Mouse (Mus musculus): Measurements from ENCODE around the gene Stard5. TPM values are rescaled to one million over a fixed set of nuclear protein-coding genes. Genes with fewer than 3 reads are reported as not detected.

Gene Stard5
- 7.6 and 7.9 TPM in 2 replicates for polyA plus RNA-seq (2016; fragmentation: Nextera tagmentation; extraction: Ambion mirVana)

DNA sequence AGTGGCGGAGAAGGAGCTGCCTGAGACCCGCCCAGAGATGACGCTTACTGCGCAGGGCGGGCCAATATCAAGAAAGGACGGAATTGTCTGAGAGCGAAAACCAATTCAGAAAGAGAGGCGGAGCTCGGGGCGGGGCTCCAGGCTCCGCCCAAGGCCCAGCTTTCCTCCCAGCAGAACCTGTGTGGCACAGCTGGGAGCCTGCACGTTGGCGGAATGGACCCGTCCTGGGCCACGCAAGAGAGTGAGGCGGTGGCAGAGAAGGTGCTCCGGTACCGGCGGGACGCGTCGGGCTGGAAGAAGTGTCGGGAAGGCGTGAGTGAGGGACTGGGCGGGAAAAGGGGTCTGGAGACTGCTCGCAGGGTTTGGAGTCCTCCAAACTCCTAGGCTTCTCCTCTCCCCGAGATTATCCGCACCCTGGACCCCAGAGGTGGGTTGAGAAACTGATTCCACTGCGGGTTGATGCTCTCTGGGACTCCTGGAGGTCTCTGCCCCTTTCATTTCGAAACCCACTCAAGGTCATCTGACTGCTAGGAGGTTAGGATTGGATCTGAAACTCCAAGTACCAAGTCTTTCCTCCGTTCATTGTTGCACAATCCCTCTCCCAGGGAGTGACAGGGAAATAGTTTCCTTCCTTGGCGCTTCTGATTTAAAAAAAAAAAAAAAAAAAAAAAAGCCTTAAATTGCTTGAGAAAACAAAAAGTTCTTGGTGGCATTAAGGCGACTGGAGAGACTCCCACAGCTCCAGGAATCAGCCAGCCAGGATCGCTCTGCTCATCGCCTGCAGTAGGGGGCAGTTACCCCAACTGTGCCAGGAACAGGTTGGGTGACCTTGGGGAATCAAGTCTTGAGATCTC is at the start of gene Stard5:
Stard5 (plus strand) TSS at position 132 of the 854 bp plus-strand sequence.
- Histone ChIP-seq H3K4me1 (peaks cover 27% of the 10 kb centered on the region), H3K36me3 (peaks cover 10% of the 10 kb centered on the region), H3K9ac (peak within 1 kb of the TSS; percentile 70), H3K4me2 (peak within 1 kb of the TSS; percentile 90), H3K27ac (no peak within 1 kb of the TSS), H3K4me3 (peak within 1 kb of the TSS; percentile 65), H3K9me3 (replicated peaks) (no peaks in the 10 kb centered on the region), H3K27me3 (replicated peaks) (no peaks in the 10 kb centered on the region)
- WGBS (ENCODE audit: insufficient replicate concordance), result 2% methylated on average over 35 of the region's 35 CpGs
- peak; percentile 98 for ATAC-seq

DNA sequence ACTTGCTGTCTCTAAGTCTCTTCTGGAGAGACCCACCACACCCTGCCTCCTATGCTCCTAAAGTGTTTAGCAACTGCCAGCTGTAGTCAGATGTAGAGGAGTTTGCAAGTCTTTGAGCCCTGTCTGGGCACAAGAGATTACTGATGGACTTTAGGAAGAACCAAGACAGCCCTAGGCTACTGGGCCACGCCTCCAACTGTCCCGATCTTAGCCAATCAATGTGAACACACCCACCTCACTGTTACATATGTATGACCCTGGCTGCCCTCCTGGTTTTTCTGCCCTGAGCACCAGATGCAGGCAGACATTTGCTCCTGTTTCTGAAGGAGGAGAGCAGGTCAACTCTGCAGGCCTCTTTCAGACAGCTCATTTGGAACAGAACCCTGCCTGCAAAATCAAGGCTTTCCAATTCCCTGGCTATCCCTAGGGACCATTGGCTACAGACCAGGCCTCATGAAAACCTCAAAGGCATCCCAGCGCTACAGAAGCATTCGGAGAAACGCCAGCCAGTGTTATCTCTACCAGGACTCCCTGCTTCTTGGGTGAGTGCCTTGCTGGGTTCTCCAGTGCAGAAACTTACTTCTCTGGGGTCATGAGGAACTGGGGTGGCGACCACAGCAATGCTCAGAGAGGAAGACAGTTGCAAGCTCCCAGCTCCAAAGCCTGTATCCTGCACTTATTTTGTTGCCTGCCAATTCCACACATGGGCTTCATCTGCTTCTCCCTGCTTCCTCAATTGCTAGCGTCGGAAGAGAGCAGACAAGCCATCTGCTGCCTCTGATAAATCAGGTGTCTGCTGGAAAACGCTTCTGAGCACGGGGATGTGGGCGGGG is 46.9 kb upstream of the Stard5 start, which contains the start of gene Tmc3:
Tmc3 (plus strand) TSS at position 289 of the 833 bp plus-strand sequence.
- Histone ChIP-seq H3K27ac (peak within 1 kb of the TSS; percentile 5; the same call in 1 of the 2 replicates), H3K27me3 (replicated peaks) (no peaks in the 10 kb centered on the region), H3K4me2 (peak within 1 kb of the TSS; percentile 25), H3K36me3 (no peaks in the 10 kb centered on the region), H3K9me3 (replicated peaks) (no peaks in the 10 kb centered on the region), H3K9ac (no peak within 1 kb of the TSS), H3K4me3 (no peak within 1 kb of the TSS), H3K4me1 (peaks cover 19% of the 10 kb centered on the region)
- peak; percentile 88 for ATAC-seq
- 22% methylated on average over 11 of the region's 11 CpGs for WGBS (ENCODE audit: insufficient replicate concordance)

GRCm38 (mm10) chr7:83594056-83594455 is 37.7 kb upstream of the Stard5 start:
- no peaks in the 10 kb centered on the region for H3K9me3 ChIP-seq (replicated peaks)
- ATAC-seq, result no peak
- H3K27ac ChIP-seq, result no peak overlapping the region
- H3K4me2 ChIP-seq, result no peak overlapping the region
- 55% methylated on average over 3 of the region's 3 CpGs for WGBS (ENCODE audit: insufficient replicate concordance)
- H3K4me3 ChIP-seq, result no peak overlapping the region
- H3K36me3 ChIP-seq, result no peaks in the 10 kb centered on the region
- H3K9ac ChIP-seq, result no peak overlapping the region
- no peaks in the 10 kb centered on the region for H3K27me3 ChIP-seq (replicated peaks)
- peaks cover 4% of the 10 kb centered on the region; the same call in 1 of the 2 replicates for H3K4me1 ChIP-seq

DNA sequence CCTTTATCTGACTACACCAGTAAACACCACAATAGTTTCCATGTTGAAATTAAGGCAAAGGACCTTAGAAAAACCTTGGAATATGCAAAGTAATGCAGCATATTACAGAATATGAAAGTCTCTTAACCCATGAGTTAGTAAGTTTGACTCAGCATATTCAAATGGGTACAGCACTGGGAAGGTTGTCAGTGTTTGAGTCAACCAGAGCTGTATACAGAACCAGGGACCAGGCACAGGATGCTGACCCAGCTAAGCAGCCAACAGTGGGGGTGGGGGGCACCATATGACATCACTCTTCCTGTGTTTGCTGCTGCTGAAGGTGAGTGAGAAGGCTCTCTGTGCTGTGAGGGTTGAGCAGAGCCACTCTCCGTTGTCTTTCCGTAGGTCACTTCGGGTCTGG is 34.7 kb upstream of the Stard5 start:
- 86% methylated on average over 3 of the region's 3 CpGs for WGBS (ENCODE audit: insufficient replicate concordance)
- Histone ChIP-seq H3K27me3 (replicated peaks) (no peaks in the 10 kb centered on the region), H3K36me3 (no peaks in the 10 kb centered on the region), H3K4me2 (no peak overlapping the region), H3K4me1 (peaks cover 13% of the 10 kb centered on the region), H3K9ac (no peak overlapping the region), H3K27ac (no peak overlapping the region), H3K9me3 (replicated peaks) (no peaks in the 10 kb centered on the region), H3K4me3 (no peak overlapping the region)
- ATAC-seq, result no peak

- Histone ChIP-seq H3K9ac (no peak overlapping the region), H3K9me3 (replicated peaks) (no peaks in the 10 kb centered on the region), H3K4me2 (no peak overlapping the region), H3K27ac (no peak overlapping the region), H3K4me3 (no peak overlapping the region), H3K36me3 (no peaks in the 10 kb centered on the region), H3K4me1 (peaks cover 13% of the 10 kb centered on the region), H3K27me3 (replicated peaks) (no peaks in the 10 kb centered on the region)
- 57% methylated on average over 13 of the region's 13 CpGs for WGBS (ENCODE audit: insufficient replicate concordance)
- no peak for ATAC-seq
Observed at GRCm38 (mm10) chr7:83598997-83599912, 32.5 kb upstream of the Stard5 start.

GRCm38 (mm10) chr7:83599913-83600286 is 31.9 kb upstream of the Stard5 start:
- Histone ChIP-seq H3K9ac (no peak overlapping the region), H3K4me1 (peaks cover 13% of the 10 kb centered on the region), H3K9me3 (replicated peaks) (no peaks in the 10 kb centered on the region), H3K4me2 (no peak overlapping the region), H3K36me3 (no peaks in the 10 kb centered on the region), H3K4me3 (no peak overlapping the region), H3K27me3 (replicated peaks) (no peaks in the 10 kb centered on the region), H3K27ac (no peak overlapping the region)
- WGBS (ENCODE audit: insufficient replicate concordance), result 38% methylated on average over 8 of the region's 8 CpGs
- ATAC-seq, result no peak

- ATAC-seq, result no peak
- 84% methylated on average over 7 of the region's 7 CpGs for WGBS (ENCODE audit: insufficient replicate concordance)
- H3K4me3 ChIP-seq, result no peak overlapping the region
Observed at GRCm38 (mm10) chr7:83604180-83604944, 27.4 kb upstream of the Stard5 start.

DNA sequence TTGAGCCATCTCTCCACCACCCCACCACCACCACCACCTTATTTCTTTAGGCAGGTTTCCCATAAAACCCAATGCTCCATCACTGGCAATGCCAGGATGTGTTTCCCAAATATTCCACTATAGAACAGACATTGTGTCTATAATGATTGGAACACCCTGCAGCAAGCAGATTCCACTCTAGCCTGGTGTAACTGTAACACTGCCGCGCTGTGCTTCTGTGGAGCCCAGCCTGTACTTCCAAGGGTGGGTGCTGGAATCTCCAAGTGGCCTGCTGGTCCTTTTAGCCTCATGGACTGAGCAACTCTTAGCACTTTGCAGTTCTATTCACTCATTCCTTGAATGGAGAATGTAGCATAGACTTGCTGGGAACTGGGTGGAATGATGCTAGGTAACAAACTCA is 25.0 kb upstream of the Stard5 start:
- Histone ChIP-seq H3K4me3 (no peak overlapping the region), H3K4me2 (no peak overlapping the region), H3K9ac (no peak overlapping the region), H3K36me3 (no peaks in the 10 kb centered on the region), H3K27ac (no peak overlapping the region), H3K4me1 (no peaks in the 10 kb centered on the region), H3K9me3 (replicated peaks) (no peaks in the 10 kb centered on the region), H3K27me3 (replicated peaks) (no peaks in the 10 kb centered on the region)
- 87% methylated on average over 2 of the region's 2 CpGs for WGBS (ENCODE audit: insufficient replicate concordance)
- no peak for ATAC-seq

More at GRCm38 (mm10) chr7:83604180-83604944, 27.4 kb upstream of the Stard5 start:
- Histone ChIP-seq H3K4me2 (no peak overlapping the region), H3K36me3 (no peaks in the 10 kb centered on the region), H3K4me1 (peaks cover 6% of the 10 kb centered on the region), H3K9ac (no peak overlapping the region), H3K27ac (no peak overlapping the region), H3K27me3 (replicated peaks) (no peaks in the 10 kb centered on the region), H3K9me3 (replicated peaks) (no peaks in the 10 kb centered on the region)

DNA sequence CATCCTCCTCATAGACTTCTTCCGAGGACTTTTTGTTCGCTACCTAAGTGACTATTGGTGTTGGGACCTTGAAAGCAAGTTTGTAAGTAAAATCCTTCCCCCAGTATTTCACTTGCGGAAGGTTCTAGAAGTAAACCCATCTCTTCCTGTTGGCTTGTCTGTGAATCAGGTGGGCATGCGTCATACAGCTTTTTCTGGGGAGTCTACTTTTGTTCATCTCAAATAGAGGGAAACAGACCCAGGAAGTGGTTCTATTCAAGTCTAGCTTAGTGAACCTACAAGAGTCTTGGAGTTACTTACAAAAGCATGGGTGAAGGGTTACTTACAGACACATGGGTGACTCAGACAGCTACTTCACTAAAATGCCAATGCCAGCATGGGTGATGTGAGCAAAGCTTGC is 21.9 kb upstream of the Stard5 start:
- no peak overlapping the region for H3K4me3 ChIP-seq
- H3K4me2 ChIP-seq, result no peak overlapping the region
- H3K9me3 ChIP-seq (replicated peaks), result no peaks in the 10 kb centered on the region
- no peaks in the 10 kb centered on the region for H3K27me3 ChIP-seq (replicated peaks)
- no peaks in the 10 kb centered on the region for H3K36me3 ChIP-seq
- no peak for ATAC-seq
- no peak overlapping the region for H3K27ac ChIP-seq
- no peaks in the 10 kb centered on the region for H3K4me1 ChIP-seq
- WGBS (ENCODE audit: insufficient replicate concordance), result 84% methylated on average over 4 of the region's 4 CpGs
- H3K9ac ChIP-seq, result no peak overlapping the region

DNA sequence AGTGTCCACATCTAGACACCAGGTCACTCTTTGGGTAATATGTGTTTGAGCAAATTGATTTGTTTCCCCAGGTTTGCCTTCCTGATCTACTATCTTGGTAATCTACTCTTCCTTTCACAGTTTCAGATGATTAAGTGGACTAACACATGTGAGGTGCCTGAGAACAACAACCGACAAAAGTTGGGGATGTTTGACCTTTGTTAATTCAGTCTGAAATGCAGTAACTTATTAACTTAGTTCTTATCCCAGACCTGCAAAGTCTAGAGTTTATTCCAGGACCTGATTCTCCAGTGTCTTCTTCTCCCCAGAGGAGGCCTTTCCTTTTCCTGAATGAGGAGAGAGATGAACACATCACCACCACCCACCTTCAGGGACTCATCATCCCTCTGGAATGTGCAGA is 19.9 kb upstream of the Stard5 start:
- H3K4me1 ChIP-seq, result no peaks in the 10 kb centered on the region
- H3K9me3 ChIP-seq (replicated peaks), result no peaks in the 10 kb centered on the region
- H3K27ac ChIP-seq, result no peak overlapping the region
- H3K4me2 ChIP-seq, result no peak overlapping the region
- H3K36me3 ChIP-seq, result no peaks in the 10 kb centered on the region
- 73% methylated on average over 1 of the region's 1 CpGs for WGBS (ENCODE audit: insufficient replicate concordance)
- no peak overlapping the region for H3K9ac ChIP-seq
- H3K4me3 ChIP-seq, result no peak overlapping the region
- no peaks in the 10 kb centered on the region for H3K27me3 ChIP-seq (replicated peaks)
- no peak for ATAC-seq

DNA sequence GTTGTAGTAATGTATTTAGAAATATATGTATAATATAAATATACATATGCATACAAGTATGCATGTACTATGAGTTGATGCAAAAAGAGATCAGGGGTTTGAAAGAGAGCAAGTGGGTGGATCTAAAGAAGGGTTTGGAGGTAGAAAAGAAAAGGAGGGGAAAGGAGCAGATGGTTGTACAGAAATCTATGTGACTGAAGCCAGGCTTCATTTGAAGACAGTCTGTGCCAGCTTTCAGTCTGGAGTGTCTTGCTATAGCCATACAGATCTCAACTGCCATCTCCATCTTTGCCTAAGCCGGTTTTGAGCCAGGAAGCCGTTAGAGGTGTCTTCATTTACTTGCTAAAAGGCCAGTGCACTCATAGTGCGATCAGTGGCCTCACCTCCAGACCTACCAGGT is 16.5 kb upstream of the Stard5 start:
- ATAC-seq, result no peak
- no peaks in the 10 kb centered on the region for H3K36me3 ChIP-seq
- no peak overlapping the region for H3K4me3 ChIP-seq
- H3K4me2 ChIP-seq, result no peak overlapping the region
- H3K9ac ChIP-seq, result no peak overlapping the region
- no peaks in the 10 kb centered on the region for H3K9me3 ChIP-seq (replicated peaks)
- no peaks in the 10 kb centered on the region for H3K4me1 ChIP-seq
- no peaks in the 10 kb centered on the region for H3K27me3 ChIP-seq (replicated peaks)
- H3K27ac ChIP-seq, result no peak overlapping the region
- 64% methylated on average over 3 of the region's 3 CpGs for WGBS (ENCODE audit: insufficient replicate concordance)

Data from liver, embryonic 12.5 days (tissue).